Mouse (Mus musculus) liver, embryonic 14.5 days (tissue): ENCODE measurements around the gene Khsrp. TPM values are rescaled to one million over a fixed set of nuclear protein-coding genes. Genes with fewer than 3 reads are reported as not detected.
A peak's percentile ranks its signal among the peaks of the same experiment; 100 is the strongest.

Source experiments
- ATAC-seq: fragments of 200-750 bp; cut with Nextera tagmentation; 2 replicates; pipeline ENCODE4 v1.8.0; 2017; ENCODE audit warnings: moderate number of reproducible peaks, mild to moderate bottlenecking, moderate library complexity; ENCODE audit not compliant: insufficient read depth
- DNase-seq, 3 experiments: peaks; one replicate each; pipeline ENCODE4 v3.0.0-alpha.2; 2012 to 2013; ENCODE audit warnings: low read depth in 3 of 3, low spot score in 3 of 3
- H3K27ac ChIP-seq: fragments of 300-500 bp; sonication (generic); 2 replicates; pipeline ENCODE4 v1.5.1; 2014; ENCODE audit warnings: moderate library complexity, mild to moderate bottlenecking, control low read depth, inconsistent platforms
- H3K27me3 ChIP-seq: fragments of 300-500 bp; sonication (generic); 2 replicates; pipeline ENCODE4 v1.6.1; 2014; ENCODE audit warnings: mild to moderate bottlenecking, low read length, moderate library complexity; ENCODE audit not compliant: control insufficient read depth, insufficient read depth
- H3K36me3 ChIP-seq: fragments of 300-500 bp; sonication (generic); replicated peaks from 2 replicates; pipeline ENCODE4 v1.6.1; 2014; ENCODE audit warnings: low read depth; ENCODE audit not compliant: control insufficient read depth, insufficient read depth
- H3K4me1 ChIP-seq, 2 experiments: fragments of 200-500 bp in 1 of 2; fragments of 300-500 bp in 1 of 2; sonication (generic) in 1 of 2; replicated peaks; 2 replicates each; pipeline ENCODE4 v1.6.1; 2012 to 2014; ENCODE audit warnings: antibody characterized with exemption in 1 of 2, inconsistent platforms in 1 of 2, low read length in 1 of 2; ENCODE audit not compliant: control insufficient read depth in 2 of 2, insufficient read depth in 2 of 2
- H3K4me2 ChIP-seq: fragments of 300-500 bp; sonication (generic); 2 replicates; pipeline ENCODE4 v1.6.1; 2014; ENCODE audit warnings: low read depth, mild to moderate bottlenecking, control low read depth, moderate library complexity
- H3K4me3 ChIP-seq, 2 experiments: fragments of 200-500 bp in 1 of 2; fragments of 300-500 bp in 1 of 2; sonication (generic) in 1 of 2; 2 replicates each; pipeline ENCODE4 v1.5.1; 2012 to 2014; ENCODE audit warnings: low read depth in 2 of 2, low read length in 2 of 2, mild to moderate bottlenecking in 2 of 2, control low read depth in 1 of 2, inconsistent platforms in 1 of 2, moderate library complexity in 1 of 2; ENCODE audit not compliant: insufficient read depth in 1 of 2
- H3K9ac ChIP-seq: fragments of 300-500 bp; sonication (generic); replicated peaks from 2 replicates; pipeline ENCODE4 v1.6.1; 2014; ENCODE audit warnings: mild to moderate bottlenecking, control low read depth, moderate library complexity
- H3K9me3 ChIP-seq: fragments of 300-500 bp; sonication (generic); 2 replicates; pipeline ENCODE4 v1.6.1; 2016; ENCODE audit warnings: low read length, mixed read lengths; ENCODE audit not compliant: control insufficient read depth
- CTCF ChIP-seq: IDR thresholded peaks from 2 replicates; pipeline ENCODE4 v1.5.1; 2016; ENCODE audit warnings: antibody characterized with exemption, low read depth, control low read depth
- EP300 ChIP-seq: IDR thresholded peaks from 2 replicates; pipeline ENCODE4 v1.6.1; 2016; ENCODE audit warnings: antibody characterized with exemption, low read depth
- WGBS: fragments of 180-500 bp; shearing (Covaris S2); extraction: QIAGEN DNeasy Blood & Tissue Kit; methylation state at CpG from one replicate; pipeline ENCODE4 v1.1.7; 2014; ENCODE audit not compliant: insufficient replicate concordance; 5-methylcytosine and 5-hydroxymethylcytosine counted together
- polyA plus RNA-seq, 2 experiments: library from polyadenylated mRNA; depleted of rRNA in 1 of 2; stranded (reverse) in 1 of 2; unstranded in 1 of 2; fragments of >200 nt; fragmentation: Nextera tagmentation in 1 of 2; extraction: Ambion mirVana in 1 of 2; gene quantifications; 2 replicates each; pipeline versions ENCODE4 v1.2.1 to v1.2.3; 2012 to 2014

Khsrp gene
- polyA plus RNA-seq, 2 experiments, result 24.1 to 33.6 TPM

- Histone ChIP-seq H3K4me1 (peaks cover 3 to 4% of the 10 kb centered on the region in 2 experiments; a peak in 1 of 4 replicates), H3K9me3 (no peaks in the 10 kb centered on the region), H3K9ac (no peak overlapping the region), H3K4me3 (no peak overlapping the region), H3K27me3 (no peaks in the 10 kb centered on the region), H3K4me2 (no peak overlapping the region), H3K36me3 (no peaks in the 10 kb centered on the region), H3K27ac (no peak overlapping the region)
- TF ChIP-seq EP300, result no peak
- TF ChIP-seq CTCF, result no peak
- WGBS, result 17% methylated on average over 9 of the region's 9 CpGs
- ATAC-seq (no peak), DNase-seq (no peak)
Measured at GRCm38 (mm10) chr17:57070272-57070671, 39.0 kb upstream of the Khsrp start.

GRCm38 (mm10) chr17:57066908-57067307, 35.6 kb upstream of the Khsrp start:
- Histone ChIP-seq H3K9me3 (no peaks in the 10 kb centered on the region), H3K4me3 (no peak overlapping the region), H3K27ac (no peak overlapping the region), H3K4me1 (peaks cover 3 to 4% of the 10 kb centered on the region in 2 experiments; a peak in 1 of 4 replicates), H3K9ac (no peak overlapping the region), H3K4me2 (no peak overlapping the region), H3K27me3 (peaks cover 16% of the 10 kb centered on the region), H3K36me3 (no peaks in the 10 kb centered on the region)
- no peak for DNase-seq
- TF ChIP-seq EP300, result no peak
- TF ChIP-seq CTCF, result no peak
- no peak for ATAC-seq
- 21% methylated on average over 5 of the region's 5 CpGs for WGBS

- TF ChIP-seq CTCF, result no peak
- no peak for TF ChIP-seq EP300
- Histone ChIP-seq H3K4me2 (peak overlapping the region; percentile 58; the same call in 1 of the 2 replicates), H3K36me3 (no peaks in the 10 kb centered on the region), H3K4me1 (peaks cover 9% of the 10 kb centered on the region in 2 experiments; a peak in 3 of 4 replicates), H3K27me3 (peaks cover 34% of the 10 kb centered on the region), H3K9me3 (no peaks in the 10 kb centered on the region), H3K4me3 (no peak overlapping the region; a peak in 1 of 4 replicates), H3K27ac (no peak overlapping the region), H3K9ac (no peak overlapping the region)
- no peak for ATAC-seq
- DNase-seq, result no peak
- WGBS, result 31% methylated on average over 8 of the region's 8 CpGs
Measured at GRCm38 (mm10) chr17:57063031-57063430, 31.7 kb upstream of the Khsrp start.

- Histone ChIP-seq H3K4me1 (peaks cover 9% of the 10 kb centered on the region in 2 experiments; a peak in 3 of 4 replicates), H3K27me3 (peaks cover 34% of the 10 kb centered on the region), H3K36me3 (no peaks in the 10 kb centered on the region), H3K27ac (no peak overlapping the region), H3K9ac (no peak overlapping the region), H3K4me2 (peak overlapping the region; percentile 58), H3K9me3 (no peaks in the 10 kb centered on the region), H3K4me3 (peak overlapping the region; percentile 3 to 44; a peak in 3 of 4 replicates)
- 2% methylated on average over 22 of the region's 22 CpGs for WGBS
- ATAC-seq (no peak), DNase-seq (no peak)
- TF ChIP-seq CTCF (no peak), EP300 (no peak)
Measured at GRCm38 (mm10) chr17:57062548-57062947, 31.2 kb upstream of the Khsrp start.

GRCm38 (mm10) chr17:57062011-57062521, 30.7 kb upstream of the Khsrp start:
- Histone ChIP-seq H3K9me3 (no peaks in the 10 kb centered on the region), H3K4me3 (peak overlapping the region; percentile 3 to 44; a peak in 3 of 4 replicates), H3K27me3 (peaks cover 34% of the 10 kb centered on the region), H3K9ac (no peak overlapping the region), H3K27ac (no peak overlapping the region), H3K36me3 (no peaks in the 10 kb centered on the region), H3K4me2 (peak overlapping the region; percentile 58), H3K4me1 (peaks cover 9% of the 10 kb centered on the region in 2 experiments; a peak in 3 of 4 replicates)
- WGBS, result 1% methylated on average over 39 of the region's 39 CpGs
- DNase-seq, result no peak
- TF ChIP-seq EP300 (no peak), CTCF (no peak)
- no peak for ATAC-seq
